Mouse (Mus musculus) MEL-GATA-1-ER (cell line): ENCODE data around the gene Axin2.

ENCODE experiments used
- DNase-seq: peaks from one replicate; pipeline ENCODE4 v3.0.0-alpha.2; 2012; ENCODE audit warnings: low read depth; ENCODE audit errors: extremely low read depth

The Axin2 gene

GRCm38 (mm10) chr11:108973459-108973858 is 53.3 kb downstream of the Axin2 start:
- DNase-seq = no peak

DNA sequence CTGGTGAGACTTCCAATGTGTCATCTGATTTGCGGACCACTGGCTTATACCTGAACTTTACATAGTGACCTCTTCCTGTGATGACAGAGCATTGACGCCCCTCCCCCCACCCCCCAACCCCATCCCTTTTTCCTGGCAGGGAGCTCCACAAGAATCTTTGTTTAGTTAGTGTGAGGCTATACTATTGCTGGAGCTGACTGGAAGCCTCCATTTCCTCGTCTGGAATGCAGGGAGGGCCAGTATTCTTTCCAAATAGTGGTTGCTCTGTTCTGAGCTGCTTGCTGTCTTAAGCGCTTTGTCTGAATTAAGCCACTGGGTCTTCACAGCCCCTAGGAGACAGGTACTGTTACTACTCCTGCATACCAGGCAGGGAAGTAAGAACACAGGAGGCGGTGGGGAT is 53.7 kb downstream of the Axin2 start:
- DNase-seq = no peak

DNA sequence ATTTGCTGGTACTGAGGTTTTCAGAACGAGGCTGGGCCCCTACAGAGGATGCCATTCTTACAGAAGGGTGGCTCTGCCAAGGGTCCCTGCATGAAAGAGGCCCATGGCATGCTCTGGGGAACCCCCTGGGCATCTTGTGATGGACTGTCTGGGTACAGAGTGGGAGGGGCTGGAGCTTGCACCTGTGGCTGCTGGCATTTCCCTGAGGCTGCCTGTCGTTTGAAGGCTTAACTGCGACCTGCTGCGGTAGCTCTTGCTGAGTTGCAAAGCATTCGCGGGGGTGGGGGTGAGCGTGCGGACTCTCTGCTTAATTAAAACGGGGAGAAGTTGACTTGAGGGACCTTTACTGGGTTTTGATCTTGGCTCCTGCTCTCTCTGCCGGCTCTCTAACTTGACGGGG is 55.4 kb downstream of the Axin2 start:
- DNase-seq = no peak

DNA sequence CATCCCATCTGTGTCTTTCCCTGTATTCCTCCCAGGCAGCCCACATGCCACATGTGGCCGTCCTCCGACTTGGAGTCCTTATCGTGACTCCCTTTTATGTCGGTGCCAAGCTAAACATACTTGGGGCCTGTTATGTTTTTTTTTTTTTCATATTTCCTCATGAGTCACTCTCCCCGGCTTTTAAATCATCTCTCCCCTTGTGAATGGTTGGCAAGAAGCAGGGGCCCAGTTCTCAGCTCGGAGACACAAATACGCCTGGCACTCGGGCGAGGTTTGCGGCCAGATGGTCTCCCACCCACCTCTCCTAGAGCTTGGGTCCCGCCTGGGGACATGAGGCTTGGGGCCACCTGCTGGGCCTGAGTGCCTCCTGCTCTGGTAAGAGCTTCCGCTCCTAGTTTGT is 60.4 kb downstream of the Axin2 start:
- no peak for DNase-seq

GRCm38 (mm10) chr11:108981012-108981411 is 60.9 kb downstream of the Axin2 start:
- DNase-seq = no peak

DNA sequence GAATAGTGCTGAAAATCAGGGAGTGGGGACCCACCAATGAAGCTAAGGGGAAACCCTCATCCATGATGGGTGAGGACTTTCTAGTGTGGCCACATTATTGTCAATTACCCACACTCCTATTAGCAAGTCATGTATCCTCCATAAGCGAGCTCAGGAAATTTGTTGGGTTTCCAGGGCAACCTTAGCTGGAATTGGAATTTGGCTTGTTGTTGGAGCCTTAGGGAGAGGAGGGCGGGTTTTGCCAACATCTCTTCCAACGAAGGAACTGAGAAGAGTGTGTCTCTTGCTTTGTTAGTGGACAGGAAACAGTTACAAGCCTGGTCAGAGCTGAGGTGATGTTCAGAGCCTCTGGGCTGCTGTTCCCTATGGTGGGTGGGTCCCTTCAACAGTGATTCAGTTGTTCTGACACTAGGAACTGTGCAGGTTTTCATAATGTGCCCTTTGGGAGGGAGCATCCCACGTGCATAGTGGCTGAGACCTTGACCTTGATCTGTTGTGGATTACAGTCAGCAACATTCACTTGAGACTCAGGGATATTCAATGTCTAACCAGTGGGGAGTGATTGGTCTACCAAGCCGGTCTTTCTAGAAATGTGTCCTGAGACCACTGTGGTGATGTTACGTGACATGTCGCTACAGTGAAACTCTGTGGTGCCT is 63.4 kb downstream of the Axin2 start:
- no peak for DNase-seq

GRCm38 (mm10) chr11:108984711-108985419 is 64.7 kb downstream of the Axin2 start:
- DNase-seq = no peak

- DNase-seq = no peak
Measured at GRCm38 (mm10) chr11:108985836-108986235, 65.7 kb downstream of the Axin2 start.

DNA sequence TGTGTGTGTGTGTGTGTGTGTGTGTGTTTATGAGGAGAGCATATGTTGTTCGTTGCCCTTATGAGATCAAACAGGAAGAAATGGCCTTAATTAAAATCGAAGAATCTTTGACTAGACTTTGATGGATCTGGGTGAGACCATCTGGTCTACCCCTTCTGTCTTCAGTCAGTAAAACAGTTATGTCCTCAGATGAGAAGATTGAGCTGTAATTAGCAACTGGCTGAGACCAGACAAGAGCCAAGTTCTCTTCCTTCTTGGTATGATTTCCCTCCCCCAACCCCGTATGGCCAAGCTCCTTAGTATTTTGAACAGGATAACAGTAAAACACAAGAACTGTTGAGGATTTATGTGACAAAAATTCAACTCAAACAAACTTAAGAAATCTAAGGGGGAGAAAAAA is 67.1 kb downstream of the Axin2 start:
- DNase-seq = no peak

DNA sequence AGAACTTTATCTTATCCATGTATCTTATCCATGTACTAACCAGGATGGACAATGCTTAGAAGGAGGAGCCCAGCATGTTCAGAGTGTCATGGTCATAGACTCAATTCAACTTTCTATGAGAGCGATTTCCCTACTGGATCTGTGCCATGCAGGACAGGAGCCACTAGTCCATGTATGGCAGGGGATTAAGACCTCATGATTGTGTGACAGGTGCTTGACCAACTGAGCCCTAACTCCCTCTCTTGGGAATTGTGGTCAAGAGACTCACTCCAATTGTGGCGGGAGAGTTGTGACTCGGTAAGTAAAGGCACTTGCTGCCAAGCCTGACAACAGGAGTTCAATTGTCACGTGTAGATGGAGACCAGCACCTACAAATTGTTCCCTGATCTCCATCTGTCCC is 67.6 kb downstream of the Axin2 start:
- no peak for DNase-seq

DNA sequence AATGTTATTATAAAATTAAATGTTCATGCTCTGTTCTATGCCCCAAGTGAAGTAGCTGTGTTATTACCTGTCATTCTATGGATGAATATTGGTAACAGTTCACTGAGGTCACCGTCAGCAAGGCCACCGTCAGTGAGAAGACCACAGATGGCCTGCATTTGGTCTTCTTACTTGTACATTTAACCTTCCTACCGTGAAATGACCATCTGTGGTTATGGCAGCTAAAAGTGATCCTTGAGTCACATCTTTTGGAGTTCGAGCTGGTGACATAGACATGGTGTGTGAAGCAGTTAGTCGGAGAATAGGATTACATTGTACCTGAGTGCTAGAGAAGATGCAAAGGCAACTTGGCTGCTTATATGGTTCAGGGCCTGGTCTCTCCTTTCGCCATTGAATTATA is 68.1 kb downstream of the Axin2 start:
- no peak for DNase-seq

DNA sequence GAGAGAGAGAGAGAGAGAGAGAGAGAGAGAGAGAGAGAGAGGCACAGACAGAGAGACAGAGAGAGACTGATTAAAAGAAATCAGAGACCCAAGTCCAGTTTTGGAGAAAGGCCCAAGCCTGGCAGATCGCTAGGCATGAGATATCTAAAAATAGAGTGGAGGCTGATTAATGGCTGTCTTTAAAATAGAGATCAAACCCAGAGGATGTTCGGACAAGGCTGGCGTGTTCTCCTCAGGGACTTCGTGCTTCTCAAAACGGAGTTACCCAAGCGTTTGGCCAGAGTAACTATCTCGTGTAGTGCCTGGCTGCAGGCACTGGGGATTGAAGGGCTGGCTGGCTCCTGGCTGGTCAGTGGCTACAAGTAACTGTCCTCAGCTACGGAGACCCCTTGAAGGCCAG is 69.8 kb downstream of the Axin2 start:
- DNase-seq = no peak

GRCm38 (mm10) chr11:108993414-108993813 is 73.3 kb downstream of the Axin2 start:
- DNase-seq = no peak

- no peak for DNase-seq
Measured at GRCm38 (mm10) chr11:108995196-108995989, 75.2 kb downstream of the Axin2 start.

GRCm38 (mm10) chr11:108995990-108996533 is 75.9 kb downstream of the Axin2 start:
- DNase-seq = no peak

DNA sequence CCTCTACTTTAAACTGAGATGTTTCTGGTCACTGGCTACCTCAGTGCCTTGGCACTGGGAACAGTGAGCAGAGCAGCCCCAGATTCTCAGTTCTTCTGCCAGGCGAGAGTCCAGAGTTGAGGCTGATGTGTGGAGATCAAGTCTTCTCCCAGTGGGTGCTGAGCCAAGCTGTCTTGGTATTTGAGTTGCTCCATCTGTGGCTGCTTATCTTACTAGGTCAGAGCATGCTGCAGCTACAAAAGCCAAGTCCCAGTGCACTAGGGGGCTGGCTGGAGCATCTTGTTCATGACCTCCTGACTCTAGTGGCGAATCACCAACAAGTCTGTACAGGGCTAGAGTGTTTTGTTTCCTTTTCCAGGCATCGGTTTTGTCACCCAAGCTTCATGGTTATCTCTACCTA is 77.7 kb downstream of the Axin2 start:
- DNase-seq = no peak
